Mouse (Mus musculus) retina, adult 2 months (tissue): ENCODE measurements at regions not wholly inside any gene's neighbourhood (a gene's known extent, or its start where the extent isn't known, plus 50 kb on each side); places are given as distances from the start of the nearest gene placed in this dataset.

Experiments
- DNase-seq: peaks from one replicate; pipeline ENCODE4 v3.0.0-alpha.2; 2012; ENCODE audit warnings: low read depth, low spot score

DNA sequence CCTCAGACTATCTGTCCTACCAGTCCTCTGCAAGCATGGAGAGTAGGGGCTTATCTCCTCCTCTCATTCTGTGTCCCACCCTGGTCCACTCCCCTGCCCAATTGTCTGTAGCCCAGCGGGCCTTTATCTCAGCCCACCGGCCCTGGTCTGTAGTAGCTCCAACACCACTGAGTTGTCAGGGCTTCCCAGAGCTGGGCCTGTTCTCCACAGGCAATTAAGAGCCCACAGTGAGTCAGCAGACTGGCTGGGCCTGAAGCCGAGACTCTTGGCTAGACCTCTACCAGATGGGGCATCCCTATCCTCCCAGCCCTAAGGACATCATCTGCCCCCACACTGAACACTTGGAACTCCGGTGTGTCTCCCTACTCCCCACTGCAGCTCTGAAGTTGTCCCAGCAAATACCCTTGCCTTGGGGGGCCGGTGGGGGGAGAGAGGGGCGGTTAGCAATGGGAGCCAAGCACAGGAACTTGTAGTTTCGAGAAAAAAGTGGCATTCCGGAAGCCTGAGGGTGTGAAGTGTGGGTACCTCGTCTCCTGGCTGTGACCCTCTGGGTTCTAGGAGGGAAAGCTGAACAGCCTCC lies 64.7 kb upstream of the Dlg1 start:
- DNase-seq: no peak

- DNase-seq: no peak
These were observed 64.2 kb upstream of the Dlg1 start for GRCm38 (mm10) chr16:31598989-31599421.

- DNase-seq: no peak
These were observed 62.0 kb upstream of the Dlg1 start for GRCm38 (mm10) chr16:31601278-31601677.

DNA sequence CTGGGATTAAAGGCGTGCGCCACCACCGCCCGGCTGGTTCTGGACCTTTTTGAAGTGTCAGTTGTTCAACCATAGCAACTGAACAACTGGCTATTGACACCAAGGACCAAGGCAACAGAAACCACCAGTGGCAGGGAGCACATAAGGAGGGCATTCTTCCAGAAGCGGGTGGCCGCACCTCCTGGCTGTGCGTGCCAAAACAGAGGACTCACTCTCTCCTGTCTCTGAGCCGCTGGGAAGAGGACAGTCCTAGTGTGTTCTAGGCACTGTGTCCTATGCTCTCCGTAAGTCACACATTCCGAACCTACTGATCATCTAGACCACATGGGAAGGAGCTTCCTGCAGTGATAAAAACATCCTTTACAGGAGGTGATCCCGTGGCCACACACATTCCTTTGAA lies 60.1 kb upstream of the Dlg1 start:
- DNase-seq: no peak

DNA sequence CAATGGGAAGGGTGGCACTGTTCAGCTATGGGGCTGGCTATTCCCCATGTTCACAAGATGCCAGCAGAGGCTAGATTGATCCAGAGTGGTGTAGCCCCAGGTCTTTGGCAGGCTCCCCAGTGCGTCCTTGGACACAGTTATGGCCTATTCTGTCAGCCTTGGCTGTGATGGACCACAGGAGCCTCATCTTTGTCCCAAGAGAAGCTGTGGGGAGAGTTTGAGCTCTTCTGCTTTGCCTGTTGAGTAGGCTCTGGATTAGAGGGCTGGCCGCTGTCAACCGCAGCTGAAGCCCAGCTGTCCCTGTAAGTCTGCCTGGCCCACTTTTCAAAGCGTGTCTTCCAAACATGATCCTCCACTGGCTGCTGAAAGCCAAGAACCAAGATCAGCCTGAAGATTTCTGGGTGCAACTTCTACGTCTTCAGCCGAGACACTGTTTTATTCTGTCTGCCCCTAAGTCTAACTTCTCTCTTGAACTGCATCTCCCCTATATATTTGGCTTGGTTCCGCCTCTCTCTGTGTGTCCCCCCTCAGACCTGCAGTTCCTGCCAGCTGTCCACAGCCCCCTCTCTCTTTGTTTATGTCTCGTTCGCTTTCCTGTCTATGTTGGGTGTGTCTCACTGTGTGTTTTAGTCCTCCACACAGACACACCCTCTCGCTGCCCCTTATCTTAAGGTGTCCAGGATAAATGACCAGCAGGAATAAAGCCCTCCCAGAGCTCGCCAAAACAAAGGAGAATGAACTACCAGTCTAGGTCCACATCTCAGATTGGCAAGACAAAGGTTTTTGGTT lies 56.7 kb upstream of the Dlg1 start:
- DNase-seq: no peak

- no peak for DNase-seq
These were observed 54.3 kb upstream of the Dlg1 start for GRCm38 (mm10) chr16:31608964-31609363.

DNA sequence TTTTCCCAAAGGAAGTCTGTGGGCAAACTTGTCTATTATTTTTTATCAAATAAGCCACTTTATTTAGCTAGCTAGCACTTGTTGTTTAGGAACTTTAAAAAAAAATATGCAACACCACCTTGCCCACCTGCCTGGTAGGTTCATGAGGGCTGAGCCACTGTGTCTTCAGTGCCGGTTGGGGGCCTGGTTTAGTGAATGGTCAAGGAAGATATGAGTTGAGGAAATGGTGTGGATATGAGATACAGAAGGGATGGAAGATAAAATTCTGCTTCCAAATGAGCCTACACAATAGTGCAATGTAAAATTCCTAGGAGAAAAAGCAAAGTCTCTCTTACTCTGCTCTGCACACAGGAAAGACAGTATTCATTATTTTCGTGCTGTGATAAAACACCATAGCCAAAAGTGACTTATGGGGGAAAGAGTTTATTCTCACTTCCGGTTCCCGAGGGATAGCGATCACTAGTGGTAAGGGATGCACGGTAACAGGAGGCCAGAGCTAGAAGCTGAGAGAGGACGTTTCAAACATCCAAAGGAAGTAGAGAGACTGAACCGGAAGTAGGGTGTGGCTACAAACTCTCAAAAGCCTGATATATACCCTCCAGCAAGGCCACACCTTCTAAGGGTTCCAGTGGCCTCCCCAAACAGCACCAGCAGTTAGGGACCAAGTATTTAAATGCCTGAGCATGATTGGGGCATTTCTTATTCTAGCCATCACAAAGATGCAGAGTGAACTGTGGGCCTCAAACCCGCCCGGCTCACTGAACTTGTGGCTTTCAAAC lies 53.7 kb upstream of the Dlg1 start:
- no peak for DNase-seq
